Mouse (Mus musculus) liver, embryonic 15.5 days (tissue): ENCODE measurements at regions not wholly inside any gene's neighbourhood (a gene's known extent, or its start where the extent isn't known, plus 50 kb on each side); places are given as distances from the start of the nearest gene placed in this dataset.

Experiments used
- ATAC-seq: fragments of 200-750 bp; cut with Nextera tagmentation; 2 replicates; pipeline ENCODE4 v1.8.0; 2017; ENCODE audit warnings: moderate number of reproducible peaks, mild to moderate bottlenecking, moderate library complexity; ENCODE audit not compliant: insufficient read depth
- H3K27ac ChIP-seq: fragments of 300-500 bp; sonication (generic); replicated peaks from 2 replicates; pipeline ENCODE4 v1.5.1; 2015; ENCODE audit warnings: mild to moderate bottlenecking, inconsistent platforms
- H3K27me3 ChIP-seq: fragments of 300-500 bp; sonication (generic); 2 replicates; pipeline ENCODE4 v1.6.1; 2015; ENCODE audit warnings: mild to moderate bottlenecking, inconsistent platforms
- H3K36me3 ChIP-seq: fragments of 300-500 bp; sonication (generic); replicated peaks from 2 replicates; pipeline ENCODE4 v1.6.1; 2015; ENCODE audit warnings: moderate library complexity, mild to moderate bottlenecking, inconsistent platforms
- H3K4me1 ChIP-seq: fragments of 300-500 bp; sonication (generic); replicated peaks from 2 replicates; pipeline ENCODE4 v1.6.1; 2015; ENCODE audit warnings: inconsistent platforms
- H3K4me2 ChIP-seq: fragments of 300-500 bp; sonication (generic); 2 replicates; pipeline ENCODE4 v1.6.1; 2015; ENCODE audit warnings: moderate library complexity, mild to moderate bottlenecking, inconsistent platforms
- H3K4me3 ChIP-seq: fragments of 300-500 bp; sonication (generic); replicated peaks from 2 replicates; pipeline ENCODE4 v1.5.1; 2015; ENCODE audit warnings: mild to moderate bottlenecking, inconsistent platforms
- H3K9ac ChIP-seq: fragments of 300-500 bp; sonication (generic); 2 replicates; pipeline ENCODE4 v1.6.1; 2015; ENCODE audit warnings: moderate library complexity, mild to moderate bottlenecking, inconsistent platforms
- H3K9me3 ChIP-seq: fragments of 300-500 bp; sonication (generic); replicated peaks from 2 replicates; pipeline ENCODE4 v1.6.1; 2016; ENCODE audit warnings: inconsistent platforms
- WGBS: fragments of 180-500 bp; shearing (Covaris S2); methylation state at CpG from one replicate; pipeline ENCODE4 v1.1.7; 2015; ENCODE audit warnings: mixed read lengths; ENCODE audit not compliant: insufficient replicate concordance; 5-methylcytosine and 5-hydroxymethylcytosine counted together

DNA sequence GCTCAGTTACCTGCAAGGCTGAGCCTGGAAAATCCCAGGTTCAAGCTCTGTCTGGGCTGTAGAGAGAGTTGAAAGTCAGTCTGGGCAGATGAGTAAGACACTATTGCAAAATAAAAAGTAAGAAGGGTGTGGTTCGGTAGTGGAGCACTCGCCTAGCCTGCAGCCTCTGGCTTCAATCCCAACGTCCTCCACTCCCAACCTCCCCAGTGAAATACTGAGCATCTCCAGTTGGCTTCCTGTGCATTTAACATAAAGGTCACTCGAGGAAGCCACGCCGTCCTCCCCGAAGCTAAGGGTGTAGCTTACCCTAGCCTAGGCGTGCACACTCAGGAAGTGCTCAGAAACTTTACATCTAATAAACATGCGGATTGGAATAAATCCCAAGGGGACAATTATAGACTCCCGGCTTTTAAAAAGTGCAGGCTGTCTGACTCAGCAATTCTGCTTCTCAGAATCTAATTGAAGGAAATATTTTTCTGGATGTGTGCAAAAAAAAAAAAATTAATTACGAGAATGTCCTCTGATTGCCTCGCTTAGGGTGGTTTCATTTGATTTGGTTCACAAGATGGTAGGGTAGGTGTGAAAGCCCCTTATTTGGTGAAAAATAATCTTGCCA is 137.6 kb upstream of the Rybp start:
- ATAC-seq = no peak
- 45% methylated on average over 12 of the region's 12 CpGs for WGBS
- Histone ChIP-seq H3K27me3 (no peaks in the 10 kb centered on the region), H3K4me1 (0 out of 2 replicates have a peak, but pooled peaks cover 1% of the 10 kb centered on the region), H3K4me2 (no peak overlapping the region), H3K9me3 (no peaks in the 10 kb centered on the region), H3K36me3 (no peaks in the 10 kb centered on the region), H3K9ac (no peak overlapping the region), H3K27ac (no peak overlapping the region), H3K4me3 (no peak overlapping the region)

DNA sequence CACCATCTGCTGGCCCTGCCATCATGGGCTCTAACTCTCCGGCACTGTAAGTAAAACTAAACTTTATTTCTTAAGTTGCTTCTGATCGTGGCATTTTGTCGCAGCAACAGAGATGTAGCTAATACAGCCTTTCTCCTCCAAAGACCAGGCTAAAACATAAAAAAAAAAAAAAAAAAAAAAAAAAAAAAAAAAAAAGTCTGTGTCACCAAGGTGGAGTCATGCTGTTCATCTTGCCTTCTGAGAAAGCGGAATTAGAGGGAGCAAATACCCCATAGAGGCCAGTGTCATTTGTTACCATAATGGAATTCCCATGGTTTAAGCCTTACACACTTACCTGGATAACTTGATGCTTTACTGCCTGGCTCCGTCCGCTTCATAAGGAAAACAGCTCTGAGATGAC is 136.9 kb upstream of the Rybp start:
- Histone ChIP-seq H3K4me1 (no peaks in the 10 kb centered on the region), H3K4me2 (no peak overlapping the region), H3K9ac (no peak overlapping the region), H3K36me3 (no peaks in the 10 kb centered on the region), H3K9me3 (no peaks in the 10 kb centered on the region), H3K27ac (no peak overlapping the region), H3K4me3 (no peak overlapping the region), H3K27me3 (no peaks in the 10 kb centered on the region)
- no peak for ATAC-seq
- 74% methylated on average over 6 of the region's 6 CpGs for WGBS

DNA sequence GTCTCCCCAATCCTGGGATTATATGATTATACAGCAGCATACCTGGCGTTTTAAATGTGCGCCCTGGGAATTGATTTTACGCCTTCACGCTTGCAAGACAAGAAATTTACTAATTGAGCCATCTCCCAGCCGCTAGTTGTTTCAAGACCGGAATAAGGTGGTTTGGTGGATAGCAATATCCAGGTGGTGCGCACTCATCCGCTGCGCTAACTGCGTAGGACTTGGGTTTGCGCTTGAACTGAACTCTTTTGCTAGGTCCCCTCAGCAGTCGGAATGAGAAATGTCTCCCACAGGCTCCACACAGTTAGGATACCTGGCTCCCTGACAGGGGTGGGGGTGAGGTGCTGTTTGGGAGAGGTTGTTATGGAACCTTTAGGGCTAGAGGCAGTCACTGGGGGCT is 136.4 kb upstream of the Rybp start:
- Histone ChIP-seq H3K4me2 (no peak overlapping the region), H3K9ac (no peak overlapping the region), H3K27me3 (no peaks in the 10 kb centered on the region), H3K9me3 (no peaks in the 10 kb centered on the region), H3K4me1 (no peaks in the 10 kb centered on the region), H3K4me3 (no peak overlapping the region), H3K36me3 (no peaks in the 10 kb centered on the region), H3K27ac (no peak overlapping the region)
- 78% methylated on average over 12 of the region's 12 CpGs for WGBS
- ATAC-seq = no peak

DNA sequence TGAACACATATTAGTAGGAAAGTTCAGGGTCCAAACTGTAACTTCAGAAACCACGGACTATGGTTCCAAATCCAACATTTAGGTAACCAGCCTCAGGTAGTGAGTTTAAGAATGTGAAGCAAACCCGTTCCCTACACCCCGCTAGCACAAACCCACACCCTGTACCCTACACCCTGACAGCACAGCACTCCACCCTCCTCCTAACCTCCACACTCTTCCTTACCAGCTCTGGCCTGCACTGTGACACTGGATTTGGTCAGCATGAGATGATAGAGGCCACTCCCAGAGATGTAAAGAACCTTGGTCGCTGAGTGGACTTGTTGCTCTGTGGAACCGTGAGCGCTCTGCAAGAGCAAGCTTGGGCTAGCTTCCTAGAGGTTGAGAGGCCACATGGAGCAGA is 135.3 kb upstream of the Rybp start:
- no peak overlapping the region for H3K4me3 ChIP-seq
- no peak overlapping the region for H3K4me2 ChIP-seq
- no peaks in the 10 kb centered on the region for H3K27me3 ChIP-seq
- no peak overlapping the region for H3K9ac ChIP-seq
- no peak for ATAC-seq
- no peaks in the 10 kb centered on the region for H3K36me3 ChIP-seq
- no peaks in the 10 kb centered on the region for H3K4me1 ChIP-seq
- 58% methylated on average over 6 of the region's 6 CpGs for WGBS
- no peaks in the 10 kb centered on the region for H3K9me3 ChIP-seq
- H3K27ac ChIP-seq = no peak overlapping the region

DNA sequence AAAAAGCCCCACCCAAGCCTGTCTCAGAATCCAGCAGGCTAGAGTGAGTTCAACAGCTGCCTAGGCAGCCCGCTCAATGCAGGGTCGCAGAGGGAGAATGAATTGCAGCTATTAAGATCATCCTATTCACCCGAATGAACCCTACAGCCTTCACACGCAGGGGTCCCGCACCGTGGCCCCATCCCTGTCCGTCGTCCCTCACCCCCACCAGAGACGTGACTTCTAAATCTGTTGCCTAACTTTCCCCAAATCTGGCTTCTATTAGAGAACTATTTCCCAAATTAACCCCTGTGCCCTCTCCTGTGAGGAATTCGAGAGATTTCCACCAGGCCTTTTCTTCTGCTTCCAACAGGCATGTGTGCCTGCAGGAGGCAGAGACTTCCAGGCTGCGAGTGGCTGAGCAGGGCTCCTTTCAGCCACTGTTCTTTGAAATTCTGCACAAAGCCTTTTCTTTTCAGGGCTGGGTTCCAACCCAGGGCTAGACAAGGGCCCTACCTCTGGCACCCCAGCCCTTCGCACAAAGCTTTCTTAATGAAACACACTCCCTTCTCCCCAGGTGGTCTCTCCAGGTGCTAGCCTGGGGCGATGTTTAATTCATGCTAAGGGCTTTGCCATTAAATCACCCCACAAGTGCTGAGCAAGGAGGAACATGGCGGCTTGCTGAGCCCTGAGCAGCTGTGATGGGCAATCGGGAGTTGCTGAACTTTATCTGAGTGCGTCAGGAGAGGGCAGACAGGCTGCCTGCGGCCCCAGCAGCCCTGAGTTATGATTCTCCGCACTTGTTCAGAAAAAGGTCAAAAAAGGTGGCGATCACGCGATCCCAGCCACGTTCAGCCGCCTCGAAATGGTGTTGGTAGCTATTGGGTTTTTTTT is 134.7 kb upstream of the Rybp start:
- 33% methylated on average over 24 of the region's 24 CpGs for WGBS
- H3K4me2 ChIP-seq = no peak overlapping the region
- no peaks in the 10 kb centered on the region for H3K9me3 ChIP-seq
- no peak overlapping the region for H3K27ac ChIP-seq
- H3K4me3 ChIP-seq = no peak overlapping the region
- no peak overlapping the region for H3K9ac ChIP-seq
- H3K4me1 ChIP-seq = no peaks in the 10 kb centered on the region
- ATAC-seq = no peak
- H3K27me3 ChIP-seq = no peaks in the 10 kb centered on the region
- no peaks in the 10 kb centered on the region for H3K36me3 ChIP-seq

DNA sequence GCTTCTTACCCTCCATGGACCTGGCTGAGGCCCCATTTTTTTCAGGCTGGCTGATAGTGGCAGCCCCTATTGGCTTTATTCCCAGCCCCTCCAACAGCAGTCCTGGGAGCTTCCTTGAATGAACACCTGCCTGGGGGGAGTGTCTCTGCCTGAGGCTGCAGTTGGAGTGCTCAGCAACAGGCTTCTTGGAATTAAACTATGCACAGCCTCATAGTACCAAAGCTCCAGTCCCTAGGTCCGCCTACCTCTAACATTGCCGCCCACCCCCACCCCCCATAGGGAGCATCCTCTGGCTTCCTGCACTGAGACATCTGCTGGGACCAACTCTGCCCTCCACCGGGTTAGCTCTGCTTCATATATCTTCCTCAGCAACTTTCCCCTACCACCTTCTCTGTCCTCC is 133.3 kb upstream of the Rybp start:
- Histone ChIP-seq H3K4me1 (no peaks in the 10 kb centered on the region; the same call in 1 of the 2 replicates), H3K36me3 (no peaks in the 10 kb centered on the region), H3K9me3 (no peaks in the 10 kb centered on the region), H3K4me3 (no peak overlapping the region), H3K9ac (no peak overlapping the region), H3K27ac (no peak overlapping the region), H3K27me3 (no peaks in the 10 kb centered on the region), H3K4me2 (no peak overlapping the region)
- no peak for ATAC-seq
- 37% methylated on average over 3 of the region's 3 CpGs for WGBS

DNA sequence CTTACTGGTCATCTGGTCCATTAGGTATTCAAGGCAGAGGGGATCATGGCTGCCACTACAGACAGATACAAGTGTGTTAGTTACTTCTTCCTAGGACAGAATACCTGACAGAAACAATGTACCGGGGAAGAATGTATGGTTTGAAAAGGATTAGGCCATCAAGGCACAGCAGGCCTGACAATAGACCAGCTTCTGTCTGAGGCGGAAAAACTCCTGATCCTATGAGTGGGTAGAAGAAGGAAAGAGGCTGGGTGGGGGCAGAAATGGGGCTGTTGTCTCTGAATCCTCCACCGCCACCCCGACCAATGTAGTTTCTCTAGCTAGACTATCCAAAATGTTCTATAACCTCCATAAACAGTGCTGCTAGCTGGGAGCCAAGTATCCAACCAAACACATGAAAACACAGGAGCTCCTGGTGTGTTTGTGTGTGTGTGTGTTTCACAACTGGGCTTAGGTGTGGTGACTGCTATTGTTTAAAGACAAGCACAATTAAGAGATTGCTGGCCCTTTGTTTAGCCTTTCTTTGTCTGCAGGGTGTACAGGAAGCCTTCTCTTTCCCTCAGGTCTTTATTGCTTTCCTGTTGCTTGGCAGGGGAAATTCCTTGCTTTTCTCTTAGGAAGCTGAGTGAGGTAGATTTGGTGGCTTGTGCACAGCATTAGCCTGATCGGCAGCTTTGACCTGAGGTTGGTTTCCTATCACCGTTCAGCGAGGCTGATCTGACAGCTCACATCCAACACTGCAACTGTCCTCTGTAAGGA is 132.7 kb upstream of the Rybp start:
- H3K4me3 ChIP-seq = no peak overlapping the region
- H3K36me3 ChIP-seq = no peaks in the 10 kb centered on the region
- H3K27ac ChIP-seq = no peak overlapping the region
- H3K27me3 ChIP-seq = no peaks in the 10 kb centered on the region
- WGBS = 52% methylated on average over 7 of the region's 7 CpGs
- no peak overlapping the region for H3K4me2 ChIP-seq
- ATAC-seq = no peak
- H3K9me3 ChIP-seq = no peaks in the 10 kb centered on the region
- no peak overlapping the region for H3K9ac ChIP-seq
- no peaks in the 10 kb centered on the region; the same call in 1 of the 2 replicates for H3K4me1 ChIP-seq

DNA sequence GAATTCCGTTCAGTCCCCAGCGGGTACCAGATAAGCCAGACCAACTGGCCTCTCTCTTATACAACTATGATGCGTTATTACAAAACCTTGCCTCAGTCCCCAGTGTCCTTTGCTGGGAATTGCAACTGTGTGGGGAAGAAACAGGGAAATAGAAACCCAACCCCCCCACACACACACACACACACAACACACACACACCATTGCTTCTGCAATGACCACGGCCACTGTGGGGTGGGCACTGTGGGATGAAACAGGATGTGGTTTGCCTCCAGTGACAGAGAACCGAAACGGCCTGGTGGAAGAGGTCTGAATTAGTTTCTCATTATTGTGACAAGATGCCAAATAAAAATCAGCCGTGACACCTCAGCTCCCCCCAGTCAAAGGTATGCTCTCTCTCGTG is 128.8 kb upstream of the Rybp start:
- no peak for ATAC-seq
- Histone ChIP-seq H3K36me3 (no peaks in the 10 kb centered on the region), H3K4me2 (peak overlapping the region; percentile 18; the same call in 1 of the 2 replicates), H3K4me1 (no peaks in the 10 kb centered on the region; the same call in 1 of the 2 replicates), H3K4me3 (no peak overlapping the region), H3K27ac (0 out of 2 replicates have a peak overlapping the region, but pooled peaks have one; percentile 19), H3K27me3 (no peaks in the 10 kb centered on the region), H3K9me3 (no peaks in the 10 kb centered on the region), H3K9ac (no peak overlapping the region)
- 24% methylated on average over 8 of the region's 8 CpGs for WGBS

DNA sequence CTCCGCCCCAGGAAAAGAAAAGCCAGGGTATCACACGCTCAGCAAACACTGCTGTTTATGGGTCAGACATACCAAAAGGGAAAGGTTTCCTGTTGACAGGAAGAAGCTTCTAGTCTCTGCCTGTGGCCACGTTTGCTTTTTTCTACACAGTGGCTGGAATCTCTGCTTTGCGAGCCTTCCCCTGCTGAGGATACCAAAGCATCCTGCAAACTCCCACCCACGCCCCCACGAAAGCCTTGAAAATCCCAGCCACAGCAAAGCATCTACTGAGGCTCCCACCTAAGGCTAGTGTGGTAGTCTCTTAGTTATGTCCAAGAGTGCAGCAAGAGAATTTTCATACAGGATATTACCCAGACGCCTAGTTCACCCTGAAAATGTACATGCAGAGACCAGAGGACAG is 128.2 kb upstream of the Rybp start:
- no peak overlapping the region for H3K4me2 ChIP-seq
- 24% methylated on average over 7 of the region's 7 CpGs for WGBS
- H3K27me3 ChIP-seq = no peaks in the 10 kb centered on the region
- no peaks in the 10 kb centered on the region; the same call in 1 of the 2 replicates for H3K4me1 ChIP-seq
- H3K27ac ChIP-seq = no peak overlapping the region
- ATAC-seq = no peak
- H3K9ac ChIP-seq = no peak overlapping the region
- no peaks in the 10 kb centered on the region for H3K9me3 ChIP-seq
- no peaks in the 10 kb centered on the region for H3K36me3 ChIP-seq
- H3K4me3 ChIP-seq = no peak overlapping the region

DNA sequence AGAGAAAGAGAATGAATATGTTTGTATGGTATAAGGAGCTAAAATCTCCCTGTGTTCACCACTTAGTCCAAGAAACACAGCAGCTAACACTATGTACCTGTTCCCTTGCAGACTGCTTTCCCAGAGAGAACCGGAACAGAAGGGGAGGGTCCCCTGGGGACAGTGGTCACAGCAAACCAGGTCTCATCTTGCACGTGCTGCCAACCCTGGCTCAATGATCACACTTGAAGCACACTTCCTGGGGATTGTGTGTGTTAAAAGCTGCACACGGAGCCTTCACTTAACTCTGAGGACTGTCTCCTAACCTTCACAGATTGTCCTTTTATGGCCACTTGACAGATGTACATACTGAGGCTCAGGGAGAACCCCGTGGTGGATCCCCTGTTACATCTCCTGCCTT is 127.6 kb upstream of the Rybp start:
- Histone ChIP-seq H3K4me1 (no peaks in the 10 kb centered on the region; the same call in 1 of the 2 replicates), H3K36me3 (no peaks in the 10 kb centered on the region), H3K27me3 (no peaks in the 10 kb centered on the region), H3K9me3 (no peaks in the 10 kb centered on the region), H3K9ac (no peak overlapping the region), H3K4me2 (no peak overlapping the region), H3K27ac (no peak overlapping the region), H3K4me3 (no peak overlapping the region)
- WGBS = 27% methylated on average over 4 of the region's 4 CpGs
- no peak for ATAC-seq

DNA sequence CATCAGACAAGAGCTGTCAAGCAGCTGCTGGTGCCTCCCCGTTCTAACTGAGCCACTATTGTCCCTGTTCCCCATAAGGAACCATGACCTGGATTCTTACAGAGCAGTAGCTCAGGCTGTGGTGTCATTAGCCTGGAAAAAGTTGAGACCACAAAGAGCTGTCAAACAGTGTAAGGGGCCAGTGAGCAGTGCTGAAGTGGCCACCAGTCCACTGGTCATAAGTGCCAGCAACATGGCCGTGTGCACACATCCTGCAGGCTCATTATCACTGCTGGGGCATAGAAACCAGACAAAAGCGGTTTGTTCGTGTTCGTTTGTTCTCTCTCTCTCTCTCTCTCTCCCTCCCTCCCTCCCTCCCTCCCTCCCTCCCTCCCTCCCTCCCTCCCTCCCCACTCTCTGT is 125.2 kb upstream of the Rybp start:
- 36% methylated on average over 5 of the region's 5 CpGs for WGBS

More for the DNA sequence above, 125.2 kb upstream of the Rybp start:
- H3K4me2 ChIP-seq = no peak overlapping the region
- no peaks in the 10 kb centered on the region for H3K36me3 ChIP-seq
- H3K4me3 ChIP-seq = no peak overlapping the region
- H3K27me3 ChIP-seq = no peaks in the 10 kb centered on the region
- no peak for ATAC-seq
- no peak overlapping the region for H3K27ac ChIP-seq
- H3K9ac ChIP-seq = no peak overlapping the region
- H3K4me1 ChIP-seq = no peaks in the 10 kb centered on the region; the same call in 1 of the 2 replicates
- no peaks in the 10 kb centered on the region for H3K9me3 ChIP-seq
